In the genomic region with DNA sequence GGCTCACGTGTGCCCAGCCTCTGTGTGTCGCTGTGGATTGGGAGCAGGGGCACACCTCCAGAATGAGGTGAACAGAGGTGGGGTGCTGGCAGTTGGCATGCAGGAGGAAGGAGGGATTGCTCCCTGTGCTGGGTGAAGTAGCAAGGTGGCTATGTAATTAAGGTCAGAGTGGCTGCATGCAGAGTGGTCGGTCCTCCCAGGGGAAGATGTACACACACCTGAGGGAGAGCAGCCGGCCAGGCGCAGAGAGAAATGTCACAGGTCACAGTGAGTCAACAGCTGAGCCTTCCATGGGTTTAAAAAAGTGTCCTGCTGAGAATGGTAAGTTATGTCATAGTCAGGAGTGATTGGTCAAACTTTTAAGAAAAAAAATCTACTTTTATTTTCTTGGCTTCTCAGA, we compare ENCODE assay signal across 16 mouse cellular contexts. TPM values are rescaled to one million over a fixed set of nuclear protein-coding genes. Genes with fewer than 3 reads are reported as not detected.
DNase-seq lines count a peak whose midpoint lies in the region; ATAC-seq and TF ChIP-seq lines count a peak whose summit lies in the region.
"Had no signal": no experiment of that assay in that cellular context is flagged by ENCODE, and none has a peak within 500 bp of the region (broad histone marks: within the 10 kb centered on the region; RNA-seq: fewer than 3 reads in every experiment).

No protein-coding gene starts in this region.

- H3K9me3 ChIP-seq in forebrain, embryonic 10.5 days: no peaks in the 10 kb centered on the region
- no peaks in the 10 kb centered on the region for H3K9me3 ChIP-seq in forebrain, postnatal 0 days (ENCODE audit: low read length)
- H3K9me3 ChIP-seq in heart, postnatal 0 days (replicated peaks; ENCODE audit: control insufficient read depth, low read length): no peaks in the 10 kb centered on the region
- H3K9me3 ChIP-seq in lung, postnatal 0 days (ENCODE audit: low read length): no peaks in the 10 kb centered on the region
- no peaks in the 10 kb centered on the region for H3K9me3 ChIP-seq in neural tube, embryonic 15.5 days (replicated peaks)
- H3K9me3 ChIP-seq: forebrain, embryonic 12.5 days; intestine, embryonic 15.5 days; kidney, embryonic 15.5 days; midbrain, embryonic 12.5 days had no signal

- no peak for ATAC-seq in forebrain, postnatal 0 days
- no peak for ATAC-seq in heart, postnatal 0 days (ENCODE audit: insufficient read depth, low read depth)
- peak; percentile 42 for ATAC-seq in lung, postnatal 0 days
- ATAC-seq in neural tube, embryonic 15.5 days (ENCODE audit: low FRiP score): no peak
- ATAC-seq: intestine, embryonic 15.5 days had no signal

- no peaks in the 10 kb centered on the region; the same call in 1 of the 2 replicates for H3K36me3 ChIP-seq in forebrain, embryonic 10.5 days (replicated peaks)
- no peaks in the 10 kb centered on the region for H3K36me3 ChIP-seq in forebrain, postnatal 0 days (ENCODE audit: insufficient read depth)
- H3K36me3 ChIP-seq in heart, postnatal 0 days (replicated peaks; ENCODE audit: control insufficient read depth, insufficient read depth, low read length): no peaks in the 10 kb centered on the region
- no peaks in the 10 kb centered on the region for H3K36me3 ChIP-seq in lung, postnatal 0 days (ENCODE audit: insufficient read depth, low read length)
- no peaks in the 10 kb centered on the region for H3K36me3 ChIP-seq in neural tube, embryonic 15.5 days
- H3K36me3 ChIP-seq: forebrain, embryonic 12.5 days; intestine, embryonic 15.5 days; kidney, embryonic 15.5 days; midbrain, embryonic 12.5 days had no signal

- TF ChIP-seq EP300 in heart, postnatal 0 days (IDR thresholded peaks at IDR 0.05; ENCODE audit: low read depth): no peak
- no peak for TF ChIP-seq EP300 in lung, postnatal 0 days (IDR thresholded peaks at IDR 0.05)

- no peak overlapping the region for H3K4me3 ChIP-seq in forebrain, embryonic 10.5 days
- no peak overlapping the region for H3K4me3 ChIP-seq in forebrain, postnatal 0 days (ENCODE audit: low read depth, low read length)
- H3K4me3 ChIP-seq in heart, postnatal 0 days (ENCODE audit: low read depth, low read length): no peak overlapping the region
- H3K4me3 ChIP-seq in lung, postnatal 0 days (ENCODE audit: low read depth, low read length): no peak overlapping the region
- no peak overlapping the region for H3K4me3 ChIP-seq in lung, adult 2 months (replicated peaks; ENCODE audit: extremely low read depth, low read depth, low read length)
- H3K4me3 ChIP-seq in neural tube, embryonic 15.5 days (replicated peaks): no peak overlapping the region
- H3K4me3 ChIP-seq: forebrain, embryonic 12.5 days; intestine, embryonic 15.5 days; kidney, embryonic 15.5 days; midbrain, embryonic 12.5 days had no signal

- H3K4me1 ChIP-seq in forebrain, embryonic 10.5 days: peaks cover 84% of the 10 kb centered on the region
- peaks cover 43% of the 10 kb centered on the region for H3K4me1 ChIP-seq in forebrain, postnatal 0 days (ENCODE audit: insufficient read depth)
- peaks cover 65% of the 10 kb centered on the region for H3K4me1 ChIP-seq in heart, postnatal 0 days (ENCODE audit: control insufficient read depth, insufficient read depth)
- H3K4me1 ChIP-seq in lung, postnatal 0 days (ENCODE audit: insufficient read depth, low read depth, low read length): peaks cover 35% of the 10 kb centered on the region
- H3K4me1 ChIP-seq in lung, adult 2 months (ENCODE audit: control insufficient read depth, insufficient read depth, low read length): peaks cover 44% of the 10 kb centered on the region
- H3K4me1 ChIP-seq in neural tube, embryonic 15.5 days: peaks cover 78% of the 10 kb centered on the region

- intact Hi-C loops in heart, postnatal 25 days (cut with DNase I): no loop called here

- H3K9ac ChIP-seq in forebrain, postnatal 0 days: no peak overlapping the region
- H3K9ac ChIP-seq in heart, postnatal 0 days (replicated peaks; ENCODE audit: low read depth, low read length): no peak overlapping the region
- H3K9ac ChIP-seq in lung, postnatal 0 days (replicated peaks; ENCODE audit: low read depth): no peak overlapping the region
- H3K9ac ChIP-seq in neural tube, embryonic 15.5 days (replicated peaks): no peak overlapping the region
- H3K9ac ChIP-seq: forebrain, embryonic 12.5 days; intestine, embryonic 15.5 days; kidney, embryonic 15.5 days had no signal

- no peaks in the 10 kb centered on the region for H3K27me3 ChIP-seq in forebrain, embryonic 10.5 days (ENCODE audit: poor library complexity, severe bottlenecking)
- no peaks in the 10 kb centered on the region for H3K27me3 ChIP-seq in forebrain, postnatal 0 days (ENCODE audit: insufficient read depth, low read length)
- no peaks in the 10 kb centered on the region for H3K27me3 ChIP-seq in heart, postnatal 0 days (ENCODE audit: control insufficient read depth, insufficient read depth, low read length)
- no peaks in the 10 kb centered on the region for H3K27me3 ChIP-seq in lung, postnatal 0 days (replicated peaks; ENCODE audit: insufficient read depth, low read length)
- H3K27me3 ChIP-seq in neural tube, embryonic 15.5 days (replicated peaks): no peaks in the 10 kb centered on the region
- H3K27me3 ChIP-seq: intestine, embryonic 15.5 days; kidney, embryonic 15.5 days had no signal

- no peak overlapping the region for H3K4me2 ChIP-seq in forebrain, postnatal 0 days (ENCODE audit: low read depth)
- peak overlapping the region; percentile 51 for H3K4me2 ChIP-seq in heart, postnatal 0 days (ENCODE audit: low read depth, low read length)
- no peak overlapping the region for H3K4me2 ChIP-seq in lung, postnatal 0 days (replicated peaks; ENCODE audit: low read depth, low read length)
- peak overlapping the region; percentile 7; the same call in 1 of the 2 replicates for H3K4me2 ChIP-seq in neural tube, embryonic 15.5 days
- H3K4me2 ChIP-seq: forebrain, embryonic 12.5 days; intestine, embryonic 15.5 days; kidney, embryonic 15.5 days; midbrain, embryonic 12.5 days had no signal

- TF ChIP-seq CTCF in forebrain, postnatal 0 days (IDR thresholded peaks at IDR 0.05; ENCODE audit: low read depth): no peak
- TF ChIP-seq CTCF in heart, postnatal 0 days (IDR thresholded peaks at IDR 0.05; ENCODE audit: low read depth): no peak
- TF ChIP-seq CTCF in lung, postnatal 0 days (IDR thresholded peaks at IDR 0.05): no peak
- TF ChIP-seq CTCF in lung, adult 2 months (IDR thresholded peaks at IDR 0.05; ENCODE audit: insufficient read depth, low read length): no peak

- 80% methylated on average over 5 of the region's 5 CpGs for WGBS in forebrain, embryonic 10.5 days
- WGBS in forebrain, postnatal 0 days: 74% methylated on average over 5 of the region's 5 CpGs
- 73% methylated on average over 5 of the region's 5 CpGs for WGBS in heart, postnatal 0 days
- WGBS in lung, postnatal 0 days: 51% methylated on average over 5 of the region's 5 CpGs
- WGBS in lung, adult 2 months: 64% methylated on average over 5 of the region's 5 CpGs
- WGBS in neural tube, embryonic 15.5 days: 62% methylated on average over 5 of the region's 5 CpGs

- no peak for TF ChIP-seq POLR2A in lung, adult 2 months (IDR thresholded peaks at IDR 0.05; ENCODE audit: borderline replicate concordance, extremely low read depth, low read depth, low read length)

- H3K27ac ChIP-seq in forebrain, embryonic 10.5 days: 0 out of 2 replicates have a peak overlapping the region, but pooled peaks have one; percentile 51
- H3K27ac ChIP-seq in forebrain, postnatal 0 days (ENCODE audit: low read depth, low read length): no peak overlapping the region
- 0 out of 2 replicates have a peak overlapping the region, but pooled peaks have one; percentile 28 for H3K27ac ChIP-seq in heart, postnatal 0 days (ENCODE audit: low read depth)
- peak overlapping the region; percentile 38 for H3K27ac ChIP-seq in lung, postnatal 0 days (ENCODE audit: low read length)
- no peak overlapping the region for H3K27ac ChIP-seq in neural tube, embryonic 15.5 days (replicated peaks)
- H3K27ac ChIP-seq: forebrain, embryonic 12.5 days; kidney, embryonic 15.5 days; midbrain, embryonic 12.5 days had no signal

- no peak for DNase-seq in forebrain, embryonic 10.5 days (ENCODE audit: extremely low spot score, low spot score)
- no peak for DNase-seq in forebrain, postnatal 0 days
- no peak for DNase-seq in heart, postnatal 0 days (ENCODE audit: low spot score)
- no peak for DNase-seq in heart, postnatal 25 days (ENCODE audit: low spot score)
- DNase-seq in lung, postnatal 0 days (ENCODE audit: low spot score): no peak
- DNase-seq in lung, adult 2 months: no peak
- no peak for DNase-seq in embryo, embryonic 10.5 days (ENCODE audit: low spot score)
- DNase-seq: adrenal gland, adult 8-10 months; cerebellum, adult 8-10 months; layer of hippocampus, postnatal 36 days; thymus, adult 2 months had no signal

RNA-seq across cellular contexts. Expression of gene Arid1b, which starts 14.6 kb away (rescaled TPM):
- polyA plus RNA-seq in forebrain, embryonic 10.5 days (2016; fragmentation: Nextera tagmentation; extraction: Ambion mirVana): 9.1 and 9.6 TPM in 2 replicates
- total RNA-seq in forebrain, postnatal 0 days (2014; rRNA removed): 40.5 and 51.6 TPM in 2 replicates
- 8.0 and 10.5 TPM in 2 replicates for polyA plus RNA-seq in forebrain, postnatal 0 days (2015; fragmentation: Nextera tagmentation; extraction: Ambion mirVana)
- 26.8 and 27.3 TPM in 2 replicates for total RNA-seq in heart, postnatal 0 days (2014; rRNA removed; ENCODE audit: low replicate concordance)
- polyA plus RNA-seq in heart, postnatal 0 days (2015; fragmentation: Nextera tagmentation; extraction: Ambion mirVana): 4.1 and 4.4 TPM in 2 replicates
- 10 to 100 TPM; 28.2 to 32.0 TPM for total RNA-seq in heart, postnatal 25 days (2021)
- polyA plus RNA-seq in lung, postnatal 0 days (2015; fragmentation: Nextera tagmentation; extraction: Ambion mirVana): 7.2 and 8.8 TPM in 2 replicates
- 60.1 and 60.4 TPM in 2 replicates for polyA plus RNA-seq in lung, adult 2 months (2012; rRNA removed)
- 12.5 and 13.5 TPM in 2 replicates for polyA plus RNA-seq in neural tube, embryonic 15.5 days (2015; fragmentation: Nextera tagmentation; extraction: Ambion mirVana)

Comparison
In these comparisons a context has a peak if more than half of its experiments do, and no peak if none do; other contexts are left out.
1. H3K27ac ChIP-seq: peak in forebrain, embryonic 10.5 days (single experiment), heart, postnatal 0 days (single experiment) and lung, postnatal 0 days (single experiment); none in forebrain, postnatal 0 days (single experiment) and neural tube, embryonic 15.5 days (single experiment).
2. H3K4me2 ChIP-seq: peak in heart, postnatal 0 days (single experiment) and neural tube, embryonic 15.5 days (single experiment); none in forebrain, postnatal 0 days (single experiment) and lung, postnatal 0 days (single experiment).